Mouse (Mus musculus) C2C12 (cell line): ENCODE measurements around the gene Arhgap17.

ENCODE experiments used
- CEBPB ChIP-seq: IDR thresholded peaks from one replicate; pipeline ENCODE4 v1.6.1; 2011; ENCODE audit warnings: low read depth, mild to moderate bottlenecking, control low read depth, moderate library complexity
- CTCF ChIP-seq: IDR thresholded peaks from one replicate; pipeline ENCODE4 v1.5.1; 2011; ENCODE audit not compliant: control insufficient read depth, insufficient read depth, insufficient read length
- FOSL1 ChIP-seq: IDR thresholded peaks from one replicate; pipeline ENCODE4 v1.8.0; 2011; ENCODE audit warnings: mild to moderate bottlenecking, low read length; ENCODE audit not compliant: poor library complexity, insufficient read depth, severe bottlenecking
- MAX ChIP-seq: IDR thresholded peaks from one replicate; pipeline ENCODE4 v1.6.1; 2011; ENCODE audit warnings: mild to moderate bottlenecking, control low read depth
- MYOD1 ChIP-seq: IDR thresholded peaks from one replicate; pipeline ENCODE4 v1.6.1; 2011; ENCODE audit warnings: low read depth; ENCODE audit not compliant: control insufficient read depth, insufficient read length
- MYOG ChIP-seq: IDR thresholded peaks from one replicate; pipeline ENCODE4 v1.6.1; 2011; ENCODE audit not compliant: control insufficient read depth, insufficient read length; ENCODE audit errors: extremely low read depth
- USF1 ChIP-seq: IDR thresholded peaks from one replicate; pipeline ENCODE4 v1.6.1; 2011; ENCODE audit warnings: low read depth, mild to moderate bottlenecking, control low read depth, moderate library complexity

- no peak for TF ChIP-seq CTCF
- TF ChIP-seq USF1, result no peak
- no peak for TF ChIP-seq MYOD1
- TF ChIP-seq CEBPB, result no peak
- no peak for TF ChIP-seq FOSL1
- TF ChIP-seq MYOG, result no peak
- TF ChIP-seq MAX, result no peak
Observed at GRCm38 (mm10) chr7:123336322-123336721, 33.4 kb downstream of the Arhgap17 start.
